12 mouse cellular contexts compared by ENCODE assay signal in genomic region chr13:20207126-20207525, GRCm38 (mm10).
DNase-seq lines count a peak whose midpoint lies in the region; ATAC-seq lines count a peak whose summit lies in the region.
"Had no signal": no experiment of that assay in that cellular context is flagged by ENCODE, and none has a peak within 500 bp of the region (broad histone marks: within the 10 kb centered on the region; RNA-seq: fewer than 3 reads in every experiment).

No protein-coding gene starts in this region.

- WGBS in heart, embryonic 10.5 days, result 66% methylated on average over 5 of the region's 5 CpGs
- WGBS in neural tube, embryonic 14.5 days, result 64% methylated on average over 5 of the region's 5 CpGs
- WGBS in limb, embryonic 15.5 days, result 64% methylated on average over 5 of the region's 5 CpGs
- 68% methylated on average over 5 of the region's 5 CpGs for WGBS in midbrain, embryonic 15.5 days

- H3K36me3 ChIP-seq in heart, embryonic 10.5 days, result no peaks in the 10 kb centered on the region
- H3K36me3 ChIP-seq in neural tube, embryonic 14.5 days (ENCODE audit: control insufficient read depth, insufficient read depth, low read length), result no peaks in the 10 kb centered on the region
- no peaks in the 10 kb centered on the region for H3K36me3 ChIP-seq in limb, embryonic 15.5 days
- H3K36me3 ChIP-seq in midbrain, embryonic 15.5 days (replicated peaks), result no peaks in the 10 kb centered on the region
- H3K36me3 ChIP-seq: forebrain, embryonic 12.5 days; heart, embryonic 12.5 days; liver, embryonic 13.5 days had no signal

- peak; percentile 49; the same call in 1 of the 2 replicates for ATAC-seq in neural tube, embryonic 14.5 days (ENCODE audit: low read depth)
- ATAC-seq in limb, embryonic 15.5 days (ENCODE audit: insufficient number of reproducible peaks, low FRiP score, low TSS enrichment, low read depth), result 0 out of 2 replicates have a peak, but pooled peaks have one; percentile 35
- ATAC-seq in midbrain, embryonic 15.5 days (replicated peaks), result no peak
- ATAC-seq: intestine, embryonic 16.5 days had no signal

- H3K9me3 ChIP-seq in heart, embryonic 10.5 days, result no peaks in the 10 kb centered on the region
- H3K9me3 ChIP-seq in neural tube, embryonic 14.5 days (ENCODE audit: control insufficient read depth, low read length), result no peaks in the 10 kb centered on the region
- no peaks in the 10 kb centered on the region for H3K9me3 ChIP-seq in limb, embryonic 15.5 days
- H3K9me3 ChIP-seq in midbrain, embryonic 15.5 days, result no peaks in the 10 kb centered on the region
- H3K9me3 ChIP-seq: forebrain, embryonic 12.5 days; heart, embryonic 12.5 days; liver, embryonic 13.5 days had no signal

- H3K4me3 ChIP-seq in heart, embryonic 10.5 days, result no peak overlapping the region
- H3K4me3 ChIP-seq in neural tube, embryonic 14.5 days (ENCODE audit: low read depth, low read length), result no peak overlapping the region
- H3K4me3 ChIP-seq in limb, embryonic 15.5 days, result no peak overlapping the region
- H3K4me3 ChIP-seq in midbrain, embryonic 15.5 days, result no peak overlapping the region
- H3K4me3 ChIP-seq: forebrain, embryonic 12.5 days; heart, embryonic 12.5 days; liver, embryonic 13.5 days had no signal

- H3K27me3 ChIP-seq in heart, embryonic 10.5 days (ENCODE audit: insufficient read depth, poor library complexity, severe bottlenecking), result no peaks in the 10 kb centered on the region
- H3K27me3 ChIP-seq in neural tube, embryonic 14.5 days (ENCODE audit: control insufficient read depth, insufficient read depth, low read length), result no peaks in the 10 kb centered on the region
- no peaks in the 10 kb centered on the region for H3K27me3 ChIP-seq in limb, embryonic 15.5 days
- no peaks in the 10 kb centered on the region for H3K27me3 ChIP-seq in midbrain, embryonic 15.5 days (replicated peaks)
- H3K27me3 ChIP-seq: forebrain, embryonic 12.5 days; heart, embryonic 12.5 days; liver, embryonic 13.5 days had no signal

- no peak overlapping the region for H3K27ac ChIP-seq in heart, embryonic 10.5 days
- no peak overlapping the region for H3K27ac ChIP-seq in neural tube, embryonic 14.5 days (ENCODE audit: low read depth, low read length)
- H3K27ac ChIP-seq in limb, embryonic 15.5 days, result no peak overlapping the region
- no peak overlapping the region for H3K27ac ChIP-seq in midbrain, embryonic 15.5 days
- H3K27ac ChIP-seq: forebrain, embryonic 12.5 days; liver, embryonic 13.5 days had no signal

- no peak overlapping the region for H3K4me2 ChIP-seq in neural tube, embryonic 14.5 days (ENCODE audit: low read depth, low read length)
- H3K4me2 ChIP-seq in limb, embryonic 15.5 days, result no peak overlapping the region
- no peak overlapping the region for H3K4me2 ChIP-seq in midbrain, embryonic 15.5 days
- H3K4me2 ChIP-seq: forebrain, embryonic 12.5 days; heart, embryonic 12.5 days; liver, embryonic 13.5 days had no signal

- intact Hi-C loops in heart, postnatal 14 days (cut with DNase I), result no loop called here

- no peaks in the 10 kb centered on the region; the same call in 1 of the 2 replicates for H3K4me1 ChIP-seq in heart, embryonic 10.5 days
- no peaks in the 10 kb centered on the region for H3K4me1 ChIP-seq in neural tube, embryonic 14.5 days (ENCODE audit: control insufficient read depth, insufficient read depth, low read length)
- H3K4me1 ChIP-seq in limb, embryonic 15.5 days, result no peaks in the 10 kb centered on the region
- no peaks in the 10 kb centered on the region for H3K4me1 ChIP-seq in midbrain, embryonic 15.5 days
- H3K4me1 ChIP-seq: forebrain, embryonic 12.5 days; liver, embryonic 13.5 days had no signal

- no peak overlapping the region for H3K9ac ChIP-seq in neural tube, embryonic 14.5 days (replicated peaks; ENCODE audit: low read depth, low read length)
- H3K9ac ChIP-seq in limb, embryonic 15.5 days, result no peak overlapping the region
- H3K9ac ChIP-seq in midbrain, embryonic 15.5 days, result no peak overlapping the region
- H3K9ac ChIP-seq: forebrain, embryonic 12.5 days; heart, embryonic 12.5 days; liver, embryonic 13.5 days had no signal

- peak; percentile 66 for DNase-seq in heart, embryonic 10.5 days (ENCODE audit: low spot score)
- DNase-seq in heart, postnatal 14 days, result no peak
- DNase-seq in neural tube, embryonic 10.5 days (ENCODE audit: extremely low spot score, low spot score), result no peak
- DNase-seq in thymus, postnatal 14 days, result peak; percentile 69
- DNase-seq in kidney, adult 9 months, result no peak
- DNase-seq: liver, embryonic 13.5 days had no signal

Comparison
In these comparisons a context has a peak if more than half of its experiments do, and no peak if none do; other contexts are left out.
1. DNase-seq: peak in heart, embryonic 10.5 days (single experiment) and thymus, postnatal 14 days (single experiment); none in heart, postnatal 14 days (0 of 2), neural tube, embryonic 10.5 days (single experiment) and kidney, adult 9 months (single experiment).